Mouse (Mus musculus) testis, postnatal 14 days (tissue): ENCODE measurements around the gene Epn1.
A peak's percentile ranks its signal among the peaks of the same experiment; 100 is the strongest.

ENCODE experiments used
- DNase-seq: peaks from one replicate; pipeline ENCODE4 v3.0.0; 2021; ENCODE audit warnings: low spot score

Epn1 gene

GRCm38 (mm10) chr7:5080010-5080751 lies at the start of gene Epn1:
TSS of gene Epn1 (plus strand) at chr7:5080235.
- peak; percentile 93 for DNase-seq

- DNase-seq, result peak; percentile 22
Measured at GRCm38 (mm10) chr7:5030554-5031275, 49.3 kb upstream of the Epn1 start.

GRCm38 (mm10) chr7:5031496-5031895 lies 48.5 kb upstream of the Epn1 start:
- no peak for DNase-seq

GRCm38 (mm10) chr7:5033818-5034217 lies 46.2 kb upstream of the Epn1 start, which contains the start of gene 4632433K11Rik:
TSS of gene 4632433K11Rik (plus strand) at chr7:5034118.
- no peak for DNase-seq

GRCm38 (mm10) chr7:5035628-5036027 lies 44.4 kb upstream of the Epn1 start:
- DNase-seq, result no peak

GRCm38 (mm10) chr7:5036136-5036535 lies 43.9 kb upstream of the Epn1 start:
- DNase-seq, result no peak

- DNase-seq, result no peak
Measured at GRCm38 (mm10) chr7:5037026-5037425, 43.0 kb upstream of the Epn1 start.

- no peak for DNase-seq
Measured at GRCm38 (mm10) chr7:5037467-5037866, 42.6 kb upstream of the Epn1 start.

- DNase-seq, result peak; percentile 92
Measured at GRCm38 (mm10) chr7:5038109-5038732, 41.8 kb upstream of the Epn1 start, which contains the start of gene Zfp784. TSS of gene Zfp784 (minus strand) at chr7:5038446.

GRCm38 (mm10) chr7:5038940-5039339 lies 41.1 kb upstream of the Epn1 start:
- no peak for DNase-seq

GRCm38 (mm10) chr7:5044981-5045380 lies 35.1 kb upstream of the Epn1 start:
- DNase-seq, result no peak

GRCm38 (mm10) chr7:5046112-5046511 lies 33.9 kb upstream of the Epn1 start:
- no peak for DNase-seq

- no peak for DNase-seq
Measured at GRCm38 (mm10) chr7:5047313-5047712, 32.7 kb upstream of the Epn1 start.

- peak; percentile 85 for DNase-seq
Measured at GRCm38 (mm10) chr7:5051193-5052192, 28.5 kb upstream of the Epn1 start, which contains the start of gene Zfp580. TSS of gene Zfp580 (plus strand) at chr7:5051538.

GRCm38 (mm10) chr7:5052438-5052837 lies 27.6 kb upstream of the Epn1 start:
- no peak for DNase-seq

- no peak for DNase-seq
Measured at GRCm38 (mm10) chr7:5052931-5053343, 27.1 kb upstream of the Epn1 start.

- DNase-seq, result no peak
Measured at GRCm38 (mm10) chr7:5053456-5054179, 26.4 kb upstream of the Epn1 start.

- no peak for DNase-seq
Measured at GRCm38 (mm10) chr7:5056651-5057263, 23.3 kb upstream of the Epn1 start.

GRCm38 (mm10) chr7:5057381-5057780 lies 22.7 kb upstream of the Epn1 start:
- no peak for DNase-seq

- no peak for DNase-seq
Measured at GRCm38 (mm10) chr7:5057804-5058203, 22.2 kb upstream of the Epn1 start.
